Comparison of ENCODE assay signal across 20 mouse cellular contexts in the genomic region with DNA sequence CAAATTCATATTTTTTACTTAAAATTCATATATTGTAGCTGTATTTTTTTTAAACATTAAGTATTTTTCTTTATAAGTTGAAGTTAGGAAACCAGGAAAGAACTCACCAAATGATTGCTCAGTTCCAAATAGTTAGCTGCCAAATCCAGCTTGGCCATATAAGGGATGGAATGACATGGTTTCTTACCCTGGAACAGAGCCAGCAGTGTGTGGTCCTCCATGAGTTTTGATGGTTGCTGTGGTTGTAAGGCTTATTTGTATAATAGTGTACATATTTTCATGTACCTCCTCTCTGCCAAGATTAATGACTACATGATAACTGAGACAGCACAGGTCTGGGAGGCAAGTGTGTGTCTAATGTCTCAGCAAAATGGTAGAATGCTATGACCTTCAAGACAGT. TPM values are rescaled to one million over a fixed set of nuclear protein-coding genes. Genes with fewer than 3 reads are reported as not detected.
DNase-seq lines count a peak whose midpoint lies in the region; ATAC-seq and TF ChIP-seq lines count a peak whose summit lies in the region.
"Had no signal": no experiment of that assay in that cellular context is flagged by ENCODE, and none has a peak within 500 bp of the region (broad histone marks: within the 10 kb centered on the region; RNA-seq: fewer than 3 reads in every experiment).

No protein-coding gene starts in this region.

- no peaks in the 10 kb centered on the region for H3K27me3 ChIP-seq in heart, embryonic 15.5 days
- no peaks in the 10 kb centered on the region for H3K27me3 ChIP-seq in heart, embryonic 10.5 days (ENCODE audit: insufficient read depth, poor library complexity, severe bottlenecking)
- no peaks in the 10 kb centered on the region for H3K27me3 ChIP-seq in lung, embryonic 15.5 days
- H3K27me3 ChIP-seq in Patski: no peaks in the 10 kb centered on the region
- H3K27me3 ChIP-seq in myocyte (ENCODE audit: control insufficient read depth, insufficient read depth, insufficient read length): no peaks in the 10 kb centered on the region
- no peaks in the 10 kb centered on the region for H3K27me3 ChIP-seq in forebrain, postnatal 0 days (ENCODE audit: insufficient read depth, low read length)
- H3K27me3 ChIP-seq: embryonic facial prominence, embryonic 12.5 days; forebrain, embryonic 12.5 days; limb, embryonic 12.5 days had no signal

- H3K79me2 ChIP-seq in myocyte (ENCODE audit: control insufficient read depth, insufficient read depth): no peaks in the 10 kb centered on the region

- no peak overlapping the region for H3K9ac ChIP-seq in heart, embryonic 15.5 days
- H3K9ac ChIP-seq in lung, embryonic 15.5 days: no peak overlapping the region
- H3K9ac ChIP-seq in forebrain, postnatal 0 days: no peak overlapping the region
- H3K9ac ChIP-seq: embryonic facial prominence, embryonic 12.5 days; forebrain, embryonic 12.5 days; limb, embryonic 12.5 days; liver, embryonic 14.5 days had no signal

- no peak for TF ChIP-seq CTCF in Patski (IDR thresholded peaks at IDR 0.05)
- no peak for TF ChIP-seq CTCF in forebrain, postnatal 0 days (IDR thresholded peaks at IDR 0.05; ENCODE audit: low read depth)

- no peak for DNase-seq in heart, embryonic 10.5 days (ENCODE audit: low spot score)
- DNase-seq in lung, postnatal 25 days (ENCODE audit: low spot score): no peak
- DNase-seq in Patski (ENCODE audit: low read depth, low spot score) (no peak), MN1 (ENCODE audit: low spot score) (no peak)
- no peak for DNase-seq in forebrain, postnatal 0 days
- DNase-seq: adrenal gland, postnatal 25 days; cerebellum, adult 2 months; gastrocnemius, postnatal 36 days; kidney, adult 8-10 months; kidney, postnatal 36 days; layer of hippocampus, adult 9-11 months; midbrain, embryonic 14.5 days had no signal

- no peak overlapping the region for H3K4me2 ChIP-seq in heart, embryonic 15.5 days
- no peak overlapping the region for H3K4me2 ChIP-seq in lung, embryonic 15.5 days
- H3K4me2 ChIP-seq in myocyte (ENCODE audit: low read depth): no peak overlapping the region
- H3K4me2 ChIP-seq in forebrain, postnatal 0 days (ENCODE audit: low read depth): no peak overlapping the region
- H3K4me2 ChIP-seq: embryonic facial prominence, embryonic 12.5 days; forebrain, embryonic 12.5 days; limb, embryonic 12.5 days had no signal

- no peaks in the 10 kb centered on the region for H3K9me3 ChIP-seq in heart, embryonic 15.5 days (replicated peaks)
- no peaks in the 10 kb centered on the region for H3K9me3 ChIP-seq in heart, embryonic 10.5 days
- no peaks in the 10 kb centered on the region for H3K9me3 ChIP-seq in lung, embryonic 15.5 days
- H3K9me3 ChIP-seq in forebrain, postnatal 0 days (ENCODE audit: low read length): no peaks in the 10 kb centered on the region
- H3K9me3 ChIP-seq: embryonic facial prominence, embryonic 12.5 days; forebrain, embryonic 12.5 days had no signal

- POLR2A ChIA-PET in Patski (lab: Charles Lee): no interaction called here

- H3K36me3 ChIP-seq in heart, embryonic 15.5 days: no peaks in the 10 kb centered on the region
- no peaks in the 10 kb centered on the region for H3K36me3 ChIP-seq in heart, embryonic 10.5 days
- H3K36me3 ChIP-seq in lung, embryonic 15.5 days: no peaks in the 10 kb centered on the region
- no peaks in the 10 kb centered on the region for H3K36me3 ChIP-seq in myocyte (ENCODE audit: control insufficient read depth, insufficient read depth)
- H3K36me3 ChIP-seq in forebrain, postnatal 0 days (ENCODE audit: insufficient read depth): no peaks in the 10 kb centered on the region
- H3K36me3 ChIP-seq: embryonic facial prominence, embryonic 12.5 days; forebrain, embryonic 12.5 days; limb, embryonic 12.5 days had no signal

- no peak overlapping the region for H3ac ChIP-seq in myocyte (ENCODE audit: control insufficient read depth, insufficient read length)

- CTCF ChIA-PET in Patski (lab: Charles Lee): interaction anchor here (1.4 to 2.2 kb wide), 2 partner anchors 10 to 11 kb away, joined by 5 to 12 read pairs; no protein-coding TSS in a partner anchor

- H3K4me1 ChIP-seq in heart, embryonic 15.5 days (replicated peaks): no peaks in the 10 kb centered on the region
- H3K4me1 ChIP-seq in heart, embryonic 10.5 days: peaks cover 5% of the 10 kb centered on the region; the same call in 1 of the 2 replicates
- 0 out of 2 replicates have a peak, but pooled peaks cover 14% of the 10 kb centered on the region for H3K4me1 ChIP-seq in lung, embryonic 15.5 days
- no peaks in the 10 kb centered on the region for H3K4me1 ChIP-seq in forebrain, postnatal 0 days (ENCODE audit: insufficient read depth)
- H3K4me1 ChIP-seq: forebrain, embryonic 12.5 days had no signal

- H3K4me3 ChIP-seq in heart, embryonic 15.5 days: no peak overlapping the region
- H3K4me3 ChIP-seq in heart, embryonic 10.5 days: no peak overlapping the region
- H3K4me3 ChIP-seq in lung, embryonic 15.5 days: no peak overlapping the region
- H3K4me3 ChIP-seq in myocyte: no peak overlapping the region
- no peak overlapping the region for H3K4me3 ChIP-seq in forebrain, postnatal 0 days (ENCODE audit: low read depth, low read length)
- H3K4me3 ChIP-seq: embryonic facial prominence, embryonic 12.5 days; forebrain, embryonic 12.5 days; limb, embryonic 12.5 days had no signal

- in situ Hi-C loops in Patski (cut with MboI; ENCODE audit: low pct_unique_long_range_greater_than_20kb): loop anchor here (5.0 to 25.0 kb wide), 2 partner anchors 324 to 1194 kb away; a partner anchor contains a TSS

- ATAC-seq in heart, embryonic 15.5 days (replicated peaks; ENCODE audit: insufficient number of reproducible peaks, insufficient read depth, low FRiP score, low read depth): no peak
- ATAC-seq in lung, embryonic 15.5 days (ENCODE audit: borderline replicate concordance, extremely low read depth, low FRiP score, low TSS enrichment): 0 out of 2 replicates have a peak, but pooled peaks have one; percentile 6
- ATAC-seq in Patski: peak; percentile 67
- ATAC-seq in forebrain, postnatal 0 days: no peak
- ATAC-seq: hindbrain, postnatal 0 days had no signal

- 0 out of 2 replicates have a peak overlapping the region, but pooled peaks have one; percentile 21 for H3K27ac ChIP-seq in heart, embryonic 15.5 days
- no peak overlapping the region for H3K27ac ChIP-seq in heart, embryonic 10.5 days
- H3K27ac ChIP-seq in lung, embryonic 15.5 days: peak overlapping the region; percentile 39
- no peak overlapping the region for H3K27ac ChIP-seq in forebrain, postnatal 0 days (ENCODE audit: low read depth, low read length)
- H3K27ac ChIP-seq: forebrain, embryonic 12.5 days; hindbrain, postnatal 0 days; limb, embryonic 12.5 days; liver, embryonic 14.5 days had no signal

- no peak for TF ChIP-seq POLR2A in myocyte (IDR thresholded peaks at IDR 0.05; ENCODE audit: insufficient read length, low read depth)

TF ChIP-seq in myocyte, 11 proteins besides CTCF, POLR2A, EP300 and RAD21:
- TF ChIP-seq TCF3 (IDR thresholded peaks at IDR 0.05; ENCODE audit: insufficient read length, low read depth) (no peak), POLR2AphosphoS2 (IDR thresholded peaks at IDR 0.05; ENCODE audit: insufficient read length, low read depth) (no peak), SRF (IDR thresholded peaks at IDR 0.05; ENCODE audit: control insufficient read depth, insufficient read length, low read depth) (peak; percentile 85), MAX (IDR thresholded peaks at IDR 0.05; ENCODE audit: low read depth) (no peak), USF1 (IDR thresholded peaks at IDR 0.05; ENCODE audit: low read depth) (no peak), REST (IDR thresholded peaks at IDR 0.05; ENCODE audit: insufficient read depth, insufficient read length) (no peak)
TF ChIP-seq in myocyte: peak in this region for 1.

RNA-seq across cellular contexts. Expression of a gene that starts 38.3 kb away (rescaled TPM):
- 30.4 and 31.9 TPM in 2 replicates for polyA plus RNA-seq in heart, embryonic 15.5 days (2015; fragmentation: Nextera tagmentation; extraction: Ambion mirVana)
- 49.0 and 65.8 TPM in 2 replicates for polyA plus RNA-seq in heart, embryonic 10.5 days (2016; fragmentation: Nextera tagmentation; extraction: Ambion mirVana)
- 68.2 and 80.2 TPM in 2 replicates for polyA plus RNA-seq in lung, embryonic 15.5 days (2015; fragmentation: Nextera tagmentation; extraction: Ambion mirVana)
- polyA plus RNA-seq in Patski (2021) (48.1 TPM), myocyte (2012; fragmentation: generic; extraction: Trizol) (25.2 TPM)
- 40.9 and 145 TPM in 2 replicates for total RNA-seq in forebrain, postnatal 0 days (2014; rRNA removed)
- polyA plus RNA-seq in forebrain, postnatal 0 days (2015; fragmentation: Nextera tagmentation; extraction: Ambion mirVana): 34.8 and 38.1 TPM in 2 replicates

Comparison
In these comparisons a context has a peak if more than half of its experiments do, and no peak if none do; other contexts are left out.
1. H3K27ac ChIP-seq: peak in heart, embryonic 15.5 days (single experiment) and lung, embryonic 15.5 days (single experiment); none in heart, embryonic 10.5 days (single experiment) and forebrain, postnatal 0 days (single experiment).
2. ATAC-seq: peak in lung, embryonic 15.5 days (single experiment) and Patski (single experiment); none in heart, embryonic 15.5 days (single experiment) and forebrain, postnatal 0 days (single experiment).